Mouse (Mus musculus) neutrophil, adult 5-6 weeks (primary cell): Measurements from ENCODE around the gene Skap2. TPM values are rescaled to one million over a fixed set of nuclear protein-coding genes. Genes with fewer than 3 reads are reported as not detected.

ENCODE experiments used
- ATAC-seq: fragments of 151-379, 151-347 bp; 2 replicates; pipeline ENCODE4 v1.8.0; 2017; ENCODE audit warnings: mild to moderate bottlenecking, moderate TSS enrichment; ENCODE audit not compliant: insufficient number of reproducible peaks, poor library complexity, low FRiP score, severe bottlenecking; ENCODE audit errors: extremely low read depth
- total RNA-seq: library from RNA; stranded (forward); fragments of 200-1000 nt; gene quantifications from 2 replicates; pipeline ENCODE4 v1.2.3, GENCODE M21; 2017

Gene Skap2
- total RNA-seq, 1 experiment from 2014 or later = 404 TPM

DNA sequence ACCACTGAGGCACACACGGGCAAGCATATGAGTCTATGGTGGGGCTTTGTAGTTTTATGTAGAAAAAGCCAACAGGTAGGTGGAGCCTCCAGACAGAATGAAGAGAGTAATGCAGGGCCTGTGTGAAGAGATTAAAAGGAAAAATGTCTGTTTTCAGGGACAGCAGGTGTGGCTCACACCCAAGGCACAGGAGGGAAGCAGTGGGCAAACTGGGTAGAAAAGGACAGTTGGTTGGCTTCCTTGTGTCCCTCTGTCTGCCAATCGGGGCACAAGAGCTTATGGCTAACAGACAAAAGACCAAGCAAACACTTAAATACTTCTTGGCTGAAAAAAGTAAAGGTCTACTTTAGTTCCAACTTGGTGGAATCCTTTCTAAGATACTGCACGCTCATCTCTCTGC lies 145.8 kb downstream of the Skap2 start:
- no peak for ATAC-seq

DNA sequence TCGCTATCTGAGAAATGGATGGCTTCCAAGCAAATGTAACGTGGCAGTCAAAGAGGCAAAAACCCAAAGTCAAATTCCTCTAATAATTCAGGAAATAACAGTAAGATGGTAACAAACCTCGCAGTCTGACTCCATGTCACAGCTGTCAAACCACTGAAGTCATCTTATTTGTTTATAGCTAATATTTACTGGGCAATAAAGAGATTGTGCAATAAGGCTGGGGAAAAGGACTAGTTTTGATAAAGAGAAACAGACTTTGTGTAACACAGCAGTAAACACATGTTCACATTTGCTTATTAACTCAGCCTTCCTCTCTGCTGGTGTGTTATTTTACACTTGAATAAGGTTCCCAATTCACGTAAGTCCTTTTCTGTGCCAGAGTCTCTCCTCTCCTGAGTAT lies 148.8 kb downstream of the Skap2 start:
- ATAC-seq = no peak

DNA sequence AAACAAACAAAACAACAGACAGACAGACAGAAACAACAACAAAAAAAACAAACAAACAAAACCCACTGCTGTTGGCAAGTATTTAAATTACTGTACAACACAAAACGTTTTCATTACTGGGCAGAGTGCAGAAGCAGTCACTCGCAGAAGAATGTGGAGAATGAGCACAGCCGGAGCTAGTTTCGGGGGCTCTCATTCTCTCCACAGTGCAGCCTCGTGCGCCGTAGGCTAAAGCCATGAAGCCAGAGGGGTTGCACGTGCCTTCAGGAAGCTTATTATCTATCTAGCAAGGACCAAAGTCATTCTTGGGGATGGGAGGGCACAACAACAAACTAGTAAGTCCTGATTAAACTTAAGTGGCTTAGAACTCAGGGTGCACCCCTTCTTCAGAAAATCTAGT lies 152.0 kb downstream of the Skap2 start:
- no peak for ATAC-seq

DNA sequence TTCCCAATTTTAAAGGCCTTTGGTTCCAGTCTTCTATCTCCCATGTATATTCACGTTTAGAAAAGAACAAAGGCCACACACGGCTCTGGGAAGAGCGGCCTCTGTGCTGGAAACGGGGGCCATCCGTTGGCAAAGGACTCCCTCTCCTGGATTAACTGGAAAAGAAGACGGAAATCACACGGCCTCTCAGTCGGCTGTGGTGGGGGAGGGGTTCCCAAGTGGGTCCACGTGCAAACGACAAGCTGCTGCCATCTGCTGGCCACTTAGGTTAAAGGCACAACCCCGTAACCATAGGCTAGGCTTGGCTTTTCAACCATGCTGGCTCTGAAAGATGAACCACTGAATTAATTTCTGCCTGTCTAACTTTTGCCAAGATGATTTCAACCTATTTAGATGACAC lies 154.5 kb downstream of the Skap2 start:
- ATAC-seq = peak; percentile 87

DNA sequence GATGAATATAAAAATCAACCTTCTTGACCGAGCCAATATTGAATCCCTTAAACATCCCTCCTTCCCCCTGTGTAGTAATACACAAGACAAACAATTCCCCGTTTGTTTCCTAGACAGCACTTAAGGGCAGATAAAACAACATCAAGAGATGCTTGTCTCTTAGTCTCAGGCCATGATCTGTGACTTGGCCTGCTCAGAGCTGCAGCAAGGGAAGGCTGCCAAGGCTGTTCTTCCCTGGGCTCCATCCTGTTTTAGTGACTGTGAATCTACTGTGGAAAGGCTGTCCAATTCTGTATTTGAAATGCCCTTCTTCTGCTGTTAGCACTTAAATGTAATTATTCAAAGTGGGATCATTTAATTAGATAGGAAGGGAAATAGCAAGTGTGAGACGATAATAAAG lies 159.1 kb downstream of the Skap2 start:
- no peak for ATAC-seq

DNA sequence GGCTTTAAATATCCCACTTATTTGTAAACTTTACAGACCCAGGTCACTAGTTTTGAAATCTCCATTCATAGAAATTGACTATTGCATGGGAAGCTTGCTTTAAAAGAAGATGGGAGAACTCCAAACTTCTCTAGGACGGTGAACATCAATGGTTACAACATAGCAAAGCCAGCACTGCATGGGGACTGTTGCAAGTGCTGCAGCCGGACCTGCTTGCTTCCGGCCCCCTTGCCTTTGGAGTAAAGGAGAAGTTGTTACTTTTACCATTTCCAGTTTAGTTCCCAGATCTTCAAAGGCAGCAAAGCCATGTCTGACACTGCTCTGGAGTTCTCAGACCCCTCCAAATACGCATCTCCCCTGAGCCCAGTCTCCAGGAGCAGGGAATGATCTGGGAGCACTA lies 159.7 kb downstream of the Skap2 start:
- no peak for ATAC-seq

DNA sequence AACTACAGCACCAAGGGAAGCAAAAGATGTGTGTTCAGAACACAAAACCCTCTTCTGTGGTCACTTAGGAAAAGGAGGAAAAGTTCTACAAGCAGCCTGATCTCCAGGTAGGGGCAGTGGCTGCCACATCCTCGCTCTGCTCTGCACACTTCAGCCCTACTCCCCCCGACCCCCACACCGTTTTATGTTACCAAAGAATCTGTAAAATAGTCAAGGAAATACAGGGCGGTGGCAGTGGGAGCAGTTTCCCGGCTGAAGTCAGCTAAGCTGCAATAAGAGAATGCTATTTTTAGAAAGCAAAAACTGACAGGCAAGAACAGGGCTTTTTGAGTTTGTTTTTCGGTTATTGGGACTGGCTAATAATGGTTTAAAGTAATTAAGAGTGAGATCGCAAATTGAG lies 160.8 kb downstream of the Skap2 start:
- no peak for ATAC-seq

DNA sequence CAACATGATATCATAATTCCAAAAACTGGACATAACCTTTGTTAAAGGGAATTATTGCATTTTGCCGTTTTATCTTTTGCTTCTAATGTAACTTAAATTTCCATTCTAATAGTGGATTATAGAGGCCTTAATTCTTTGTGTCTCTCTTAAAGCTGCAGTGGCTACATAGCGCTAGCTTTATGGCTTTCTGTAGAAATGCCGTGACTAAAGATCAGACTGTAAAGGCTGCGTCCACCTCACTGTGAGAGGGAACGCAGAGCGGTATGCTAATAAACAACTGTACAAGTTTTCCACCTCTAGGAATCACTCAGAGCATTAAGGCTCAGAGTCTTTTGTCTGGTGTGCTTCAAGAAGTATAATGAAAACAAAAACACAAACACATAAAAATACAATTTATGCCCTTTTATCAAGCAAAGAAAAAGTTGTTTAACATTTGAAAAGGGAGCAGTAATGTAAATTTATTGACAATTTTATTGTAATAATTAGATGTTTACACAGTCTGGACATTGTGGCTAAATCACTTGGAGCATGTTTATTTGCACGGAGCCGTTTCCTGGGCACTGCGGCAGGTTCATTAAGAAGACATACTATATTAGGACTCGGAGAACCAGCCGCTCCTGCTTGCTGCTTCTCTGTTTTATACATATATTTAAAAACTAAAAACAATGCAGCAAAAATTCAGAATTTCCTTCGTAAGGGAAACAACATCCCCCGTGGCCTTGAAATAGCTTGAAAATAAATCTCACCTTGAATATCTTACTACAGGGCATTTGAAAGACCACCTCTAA lies 162.1 kb downstream of the Skap2 start:
- no peak for ATAC-seq

DNA sequence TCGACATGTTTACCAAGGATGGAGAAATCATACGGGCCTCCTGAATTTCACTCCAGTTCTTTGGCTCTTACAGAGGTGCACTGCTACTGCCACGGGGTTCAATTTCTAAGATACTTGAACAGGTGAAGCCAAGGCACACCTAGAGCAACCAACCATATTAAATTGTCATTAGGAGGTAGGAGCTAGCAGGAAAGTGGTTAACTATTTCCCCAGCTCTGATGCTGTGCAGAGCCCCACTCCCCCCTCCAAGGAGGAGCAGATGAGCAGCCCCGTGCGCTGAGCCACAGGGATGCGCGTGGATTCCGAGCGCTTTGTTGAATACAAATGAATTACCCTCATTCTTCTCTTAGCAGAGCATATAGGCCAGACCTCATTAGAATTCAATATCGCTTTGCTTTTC lies 162.8 kb downstream of the Skap2 start:
- ATAC-seq = no peak

DNA sequence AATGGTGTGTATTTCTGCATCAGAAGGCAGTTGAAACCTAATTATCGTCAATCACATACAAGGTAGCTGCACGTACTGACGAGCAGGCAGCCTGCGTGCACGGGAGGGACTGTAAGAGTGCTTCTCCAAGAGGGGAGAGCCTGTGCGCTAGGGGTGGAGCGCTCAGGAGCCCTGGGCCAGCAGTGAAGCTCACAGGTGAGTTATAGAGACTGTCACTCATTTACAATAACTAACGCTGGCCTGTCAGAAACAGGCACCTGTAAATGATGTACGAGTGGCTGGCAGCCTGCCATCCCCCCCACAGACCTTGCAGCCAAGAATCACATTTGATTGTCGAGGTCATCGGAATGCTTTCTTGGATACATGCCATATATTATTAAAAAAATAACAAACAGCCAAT lies 168.2 kb downstream of the Skap2 start:
- ATAC-seq = no peak

DNA sequence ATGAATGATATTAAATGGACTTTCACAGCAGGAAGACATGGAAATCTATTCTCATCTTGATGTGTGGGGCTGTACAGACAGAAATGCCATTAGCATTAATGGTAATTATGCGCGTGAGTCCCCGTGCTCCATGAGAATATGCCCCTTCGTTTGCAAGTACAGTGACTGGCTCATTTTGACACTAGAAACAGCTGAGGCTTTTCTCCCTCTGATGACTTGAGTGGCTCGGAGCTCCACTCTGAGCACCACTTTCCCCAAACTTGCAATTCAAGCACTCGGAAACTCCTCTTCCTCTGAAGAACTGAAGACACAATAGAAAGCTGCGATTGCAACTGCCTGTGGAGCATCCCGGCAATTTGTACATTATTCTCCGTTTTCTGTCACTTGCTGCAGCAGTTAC lies 169.3 kb downstream of the Skap2 start:
- ATAC-seq = no peak

DNA sequence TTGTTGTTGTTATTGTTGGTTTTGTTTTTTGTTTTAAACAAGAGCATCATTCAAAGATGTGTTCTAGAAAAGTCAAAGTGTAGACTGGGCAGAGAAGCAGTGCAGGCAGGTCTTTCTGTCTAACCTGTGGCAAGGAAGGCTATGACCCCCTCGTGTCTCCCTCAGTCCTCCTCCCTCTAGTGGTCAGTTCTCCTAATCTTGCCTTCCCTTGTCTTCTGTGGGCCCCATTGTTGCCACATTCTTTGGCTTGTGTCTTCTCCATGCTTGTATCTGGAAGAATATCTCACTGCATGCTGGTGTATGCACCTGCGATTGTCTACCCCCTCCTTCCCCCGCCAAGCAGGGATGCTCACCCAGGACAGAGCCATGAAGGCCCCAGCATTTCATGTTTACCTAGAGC lies 174.2 kb downstream of the Skap2 start:
- ATAC-seq = no peak

DNA sequence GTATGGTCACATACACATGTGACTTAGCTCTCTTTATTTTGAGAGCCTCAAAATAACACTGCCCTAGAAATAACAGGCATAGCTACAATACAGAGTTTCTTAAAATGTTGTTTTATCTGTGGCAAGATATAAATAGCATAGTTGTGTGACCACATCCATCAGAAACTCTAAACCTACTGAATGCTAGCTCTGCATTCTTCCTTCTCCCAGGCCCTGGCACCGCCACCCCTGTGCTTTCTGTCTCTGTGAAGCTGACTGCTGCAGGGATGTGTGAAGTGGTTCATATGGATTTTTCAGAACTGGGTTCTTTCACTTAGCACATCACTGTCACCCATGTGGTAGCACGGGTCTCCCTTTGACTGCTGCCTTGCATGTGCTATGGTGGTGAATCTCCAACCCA lies 179.0 kb downstream of the Skap2 start:
- no peak for ATAC-seq

DNA sequence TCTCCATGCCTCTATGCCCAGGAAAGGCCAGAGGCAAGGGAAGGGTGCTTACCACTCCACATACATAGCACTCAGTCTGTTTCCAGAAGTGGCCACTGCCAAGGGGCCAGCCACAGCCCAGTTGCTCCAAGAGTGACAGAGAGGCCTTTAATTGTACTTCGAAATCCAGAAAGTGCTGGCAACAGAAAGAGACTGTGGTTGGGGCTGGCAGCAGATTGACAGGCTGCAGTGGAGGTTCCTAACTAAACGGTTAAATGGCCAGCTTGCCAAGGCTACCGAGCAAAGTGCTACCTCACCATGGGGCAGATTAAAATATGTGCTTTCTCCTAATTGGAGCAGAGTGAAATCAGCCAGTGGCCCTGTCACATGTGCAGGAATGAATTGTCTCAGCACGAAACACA lies 186.7 kb downstream of the Skap2 start:
- ATAC-seq = no peak

DNA sequence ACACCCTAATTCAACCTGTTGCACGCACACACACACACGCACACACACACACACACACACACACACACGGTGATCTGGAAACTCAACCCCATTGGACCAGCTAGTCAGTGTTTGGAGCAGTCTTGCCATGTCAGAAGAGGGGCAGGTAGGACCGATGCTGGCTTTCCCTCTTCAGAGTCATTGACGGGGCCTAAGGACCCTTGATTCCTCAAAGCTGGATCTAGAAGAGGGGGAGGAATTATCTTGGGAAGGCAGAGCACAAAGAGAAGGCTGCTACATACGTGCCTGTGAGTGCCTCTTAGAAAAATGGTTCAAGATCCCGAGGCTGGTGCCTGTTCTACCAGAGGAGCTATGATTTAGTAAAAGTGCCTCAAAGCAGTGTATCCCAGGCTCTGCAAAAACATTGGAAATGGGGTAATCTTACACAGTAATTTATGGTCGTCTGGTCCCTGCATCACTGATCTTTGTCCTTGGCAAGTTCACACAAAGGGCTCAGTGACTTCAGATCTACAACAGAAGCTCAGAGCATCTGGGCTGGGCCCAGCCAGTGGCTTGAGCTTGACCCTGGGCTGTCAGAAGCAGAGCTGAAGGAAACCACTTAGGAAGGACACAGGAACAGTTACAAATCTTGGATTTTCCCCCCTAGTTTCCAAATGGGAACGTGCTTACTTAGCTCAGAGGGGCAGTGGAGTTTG lies 188.1 kb downstream of the Skap2 start:
- no peak for ATAC-seq

DNA sequence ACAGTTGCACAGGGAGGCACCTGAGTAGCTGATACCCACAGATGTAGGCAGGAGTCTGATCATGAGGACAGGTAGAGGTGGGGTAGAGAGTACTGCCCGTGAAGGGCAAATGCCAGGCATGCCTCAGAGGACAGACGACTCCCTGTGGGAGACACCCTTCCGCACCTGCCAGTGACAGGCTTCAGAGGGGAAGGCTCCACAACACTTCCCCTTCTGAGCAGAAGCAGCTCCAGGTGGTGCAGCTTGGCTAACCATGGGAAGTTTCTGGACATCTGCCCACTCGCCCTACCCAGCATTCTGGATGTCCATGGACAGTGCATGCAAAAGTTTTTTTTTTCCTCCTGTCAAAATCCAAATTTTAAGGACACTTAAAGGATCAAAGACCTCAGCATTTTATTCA lies 190.3 kb downstream of the Skap2 start:
- ATAC-seq = no peak

DNA sequence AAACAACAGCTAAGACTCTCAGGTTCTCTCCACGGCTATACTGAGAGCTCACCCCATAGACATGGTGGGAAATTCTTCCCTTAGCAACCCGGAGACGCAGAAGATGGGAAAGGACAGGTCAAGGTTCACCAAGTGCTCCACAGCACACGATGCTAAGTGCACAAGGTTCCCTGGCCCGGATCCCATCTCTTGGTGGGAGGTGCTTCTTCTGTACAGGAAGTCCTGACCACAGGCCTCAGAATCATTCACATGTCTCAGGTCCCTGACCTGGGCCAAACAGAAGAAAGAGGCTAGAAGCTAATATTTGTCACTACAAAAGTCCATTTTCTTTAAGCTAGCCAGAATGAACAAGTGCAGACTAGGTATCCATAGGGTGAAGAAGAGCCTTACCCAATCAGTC lies 191.5 kb downstream of the Skap2 start:
- no peak for ATAC-seq

DNA sequence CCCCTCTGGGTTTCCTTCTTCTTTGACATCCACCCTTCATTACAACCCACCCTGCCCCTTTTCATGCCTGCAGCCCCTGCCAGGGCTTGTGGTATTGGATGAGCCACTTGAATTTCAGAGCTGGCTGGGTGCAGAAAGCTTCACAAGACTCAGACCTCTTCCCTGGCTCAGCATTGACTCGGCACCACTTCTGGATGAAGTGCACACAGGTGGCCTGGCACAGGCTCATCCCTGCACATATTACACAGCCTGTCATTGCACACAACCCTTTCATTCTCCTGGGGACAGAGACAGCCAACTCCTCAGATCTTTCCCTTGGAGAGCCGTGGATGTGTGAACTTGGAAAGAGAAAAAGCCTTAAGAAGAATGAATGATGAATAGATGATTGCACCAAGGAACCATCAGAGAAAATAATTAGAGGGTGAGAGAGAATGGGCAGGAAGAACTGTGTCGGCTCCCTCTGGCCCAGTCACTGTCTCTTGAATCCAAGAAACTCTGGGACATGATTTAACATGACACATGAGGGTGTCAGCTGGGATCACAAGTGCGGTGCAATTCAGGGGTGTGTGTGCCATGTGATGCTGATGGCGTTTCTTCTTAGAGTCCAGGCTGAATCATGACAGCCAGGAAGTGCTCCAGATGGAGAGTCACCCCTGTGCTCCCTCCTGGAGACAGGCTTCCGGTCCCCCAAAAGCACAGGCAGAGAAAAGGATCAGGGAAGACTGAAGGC lies 195.3 kb downstream of the Skap2 start:
- no peak for ATAC-seq

DNA sequence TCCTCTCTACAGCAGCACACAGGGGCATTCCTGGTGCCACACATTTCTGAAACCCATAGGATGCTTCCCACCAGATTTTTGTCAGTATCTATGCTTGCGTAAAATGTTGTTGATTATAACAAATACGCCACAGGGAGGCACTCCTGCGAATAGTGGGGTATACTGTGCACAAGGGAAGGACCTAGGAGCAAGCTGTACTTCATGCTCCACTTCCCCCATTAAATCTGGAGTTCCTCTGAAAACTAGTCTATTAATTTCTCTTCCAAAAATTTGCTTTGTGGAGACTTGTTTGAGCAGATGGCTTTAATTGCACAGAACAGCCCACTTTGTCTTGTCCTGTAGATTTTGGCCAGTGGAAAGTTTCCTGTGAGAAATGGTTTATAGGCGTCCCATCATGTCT lies 201.4 kb downstream of the Skap2 start:
- ATAC-seq = no peak

DNA sequence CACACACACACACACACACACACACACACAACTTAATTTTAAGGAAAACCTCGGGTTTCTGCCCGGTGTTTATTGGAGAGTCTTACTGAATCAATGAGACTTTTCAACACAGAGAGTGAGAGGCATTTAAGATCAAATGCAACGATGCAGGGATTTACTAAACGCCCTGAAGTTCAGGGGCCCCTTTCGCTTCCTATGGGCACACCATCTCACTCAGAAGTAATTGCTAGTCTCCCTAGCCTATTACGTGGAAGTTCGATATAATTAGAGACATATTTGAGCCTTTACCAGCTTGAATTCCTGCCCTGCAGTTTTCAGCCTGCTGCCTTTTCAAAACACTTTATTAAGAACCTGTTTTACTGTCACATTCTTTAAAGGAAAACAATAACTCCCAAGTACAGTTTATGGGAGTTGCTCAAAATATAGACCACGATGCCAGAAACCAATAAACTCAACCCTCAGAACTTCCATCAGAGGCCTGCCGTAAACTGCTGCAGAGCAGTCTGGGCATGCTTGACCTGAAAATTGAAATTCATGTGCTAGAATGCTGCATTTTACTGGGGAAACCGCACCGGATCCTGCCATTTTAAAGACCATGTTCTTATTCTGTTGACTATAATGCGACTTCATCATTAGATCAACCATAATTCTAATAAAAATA lies 203.1 kb downstream of the Skap2 start:
- ATAC-seq = no peak
